Mouse (Mus musculus): ENCODE results near the gene Gm11034.

Gene Gm11034

DNA sequence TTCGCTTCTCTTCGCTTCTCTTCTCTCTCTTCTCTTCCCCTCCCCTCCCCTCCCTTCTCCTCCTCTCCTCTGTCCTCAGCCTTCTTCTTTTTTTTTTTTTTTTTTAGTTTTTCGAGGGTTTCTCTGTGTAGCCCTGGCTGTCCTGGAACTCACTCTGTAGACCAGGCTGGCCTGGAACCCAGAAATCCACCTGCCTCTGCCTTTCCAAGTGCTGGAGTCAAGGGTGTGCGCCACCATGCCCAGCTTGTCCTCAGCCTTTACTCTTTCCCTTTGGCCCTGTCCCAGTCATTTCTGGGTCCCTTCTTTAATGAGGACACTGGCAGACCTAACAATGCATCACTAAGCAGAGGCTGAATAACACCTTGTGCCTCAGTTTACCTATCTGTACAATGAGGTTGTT, at the start of gene Gm11034:
TSS of gene Gm11034 (minus strand) at position 101 of the 400 bp plus-strand sequence.
- no peak for DNase-seq (ENCODE audit: low spot score in 2 of 2)

DNA sequence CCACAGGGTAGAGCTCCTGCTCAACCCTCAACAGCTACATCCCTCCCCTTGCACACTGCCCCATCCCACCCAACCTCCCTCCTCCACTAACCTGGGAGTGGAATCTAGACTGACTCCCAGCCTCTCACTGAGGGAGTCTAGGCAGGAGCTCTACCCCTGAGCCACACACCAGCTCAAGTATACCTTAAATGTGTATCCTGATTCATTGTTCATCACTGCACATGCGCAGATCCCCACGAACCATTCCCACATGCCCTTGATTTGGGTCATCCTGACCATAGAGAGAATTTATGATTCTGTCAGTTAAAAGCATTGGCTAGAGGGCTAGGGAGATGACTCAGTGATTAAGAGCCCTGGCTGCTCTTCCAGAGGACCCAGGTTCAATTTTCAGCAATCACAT, 49.3 kb upstream of the Gm11034 start:
- no peak for DNase-seq (ENCODE audit: low spot score in 2 of 2)

DNA sequence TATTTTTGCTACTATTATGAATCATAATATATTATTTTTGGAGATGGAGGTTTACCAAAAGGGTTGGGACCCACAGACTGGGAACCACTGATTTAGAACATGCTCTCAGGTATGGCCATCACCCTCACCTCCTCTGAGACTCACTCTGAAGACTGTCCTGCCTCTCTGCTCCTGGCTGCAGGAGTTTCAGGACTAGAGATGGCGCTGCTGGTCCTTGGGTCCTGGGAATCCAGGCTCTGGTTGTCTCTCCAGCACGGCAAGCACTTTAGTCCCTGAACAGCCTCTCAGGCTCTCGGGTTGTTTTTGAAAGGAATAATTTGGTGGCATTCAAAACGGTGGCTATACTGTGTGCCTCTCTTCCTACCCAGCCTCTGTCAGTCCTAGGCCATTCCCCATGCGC, 48.4 kb upstream of the Gm11034 start:
- DNase-seq (ENCODE audit: low spot score in 2 of 2) = no peak

DNA sequence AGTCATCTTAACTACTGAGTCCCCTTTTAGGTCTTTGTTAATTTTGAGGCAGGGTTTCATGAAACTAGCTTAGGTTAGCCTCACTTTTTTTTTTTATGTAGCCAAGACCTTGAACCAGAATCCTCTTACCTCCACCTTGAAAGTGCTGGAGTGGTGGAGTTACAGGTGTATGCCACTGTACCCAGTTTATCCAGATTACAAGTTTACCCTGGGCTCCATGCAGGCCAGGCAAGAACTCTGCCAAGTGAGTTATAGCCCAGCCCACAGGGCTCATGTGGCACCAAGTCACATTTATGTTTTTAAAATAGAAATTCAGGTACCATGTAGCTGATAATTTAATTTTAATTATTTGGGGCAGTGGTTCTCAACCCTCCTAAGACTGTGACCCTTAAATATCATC, 48.0 kb upstream of the Gm11034 start:
- no peak for DNase-seq (ENCODE audit: low spot score in 2 of 2)

DNA sequence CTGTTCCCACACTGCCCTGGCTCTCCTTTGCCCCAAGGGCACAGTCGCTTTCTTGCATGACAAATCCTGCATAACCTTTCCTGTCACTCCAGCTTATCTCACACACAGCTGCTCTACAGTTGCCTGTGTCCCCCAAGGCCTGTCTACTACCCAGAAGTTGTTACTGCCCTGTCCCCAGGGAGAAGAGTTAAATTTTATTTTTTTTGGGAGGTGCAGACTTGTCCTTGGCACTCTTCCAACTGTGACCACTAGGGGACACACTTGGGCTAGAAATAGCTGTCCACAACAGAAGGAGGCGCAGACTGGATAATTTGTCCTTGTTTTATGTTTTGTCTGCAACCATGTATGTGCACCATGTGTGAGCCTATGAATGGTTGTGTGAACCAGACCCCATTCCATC, 47.6 kb upstream of the Gm11034 start:
- DNase-seq (ENCODE audit: low spot score in 2 of 2) = no peak

DNA sequence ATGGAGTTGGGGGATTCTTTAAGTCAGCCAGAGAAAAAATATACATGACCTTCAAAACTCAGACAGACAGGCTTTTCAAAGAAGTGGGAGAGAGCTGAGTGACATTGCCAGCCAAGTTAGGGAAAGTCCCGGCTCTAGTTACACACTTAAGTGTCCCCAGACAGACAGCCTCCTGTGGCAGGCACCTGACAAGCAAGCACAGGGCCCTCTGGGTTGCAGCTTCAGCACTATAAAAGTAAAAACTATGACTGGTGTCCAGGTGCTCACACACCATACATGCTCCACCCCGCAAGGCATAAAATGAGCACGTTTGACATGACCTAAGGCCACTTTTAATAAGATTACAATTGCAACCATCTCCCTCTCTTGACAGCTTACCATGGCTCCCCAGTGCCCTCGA, 47.1 kb upstream of the Gm11034 start:
- no peak for DNase-seq (ENCODE audit: low spot score in 2 of 2)

DNA sequence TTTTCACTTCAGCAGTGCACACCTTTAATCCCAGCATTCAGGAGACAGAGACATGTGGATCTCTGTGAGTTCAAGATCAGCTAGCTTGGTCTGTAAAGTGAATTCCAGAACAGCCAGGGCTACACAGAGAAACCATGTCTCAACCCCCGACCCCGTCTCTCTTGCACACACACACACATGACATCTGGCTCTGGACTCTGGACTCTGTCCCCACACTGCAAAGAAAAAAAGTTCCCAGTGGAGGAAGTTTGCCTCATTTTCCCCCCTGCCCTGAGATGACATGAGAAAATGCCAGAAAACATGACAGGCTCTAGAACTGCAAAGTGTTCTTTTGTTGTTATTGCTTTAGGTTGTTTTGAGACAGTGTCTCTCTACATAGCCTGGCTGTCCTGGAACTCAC, 46.4 kb upstream of the Gm11034 start:
- no peak for DNase-seq (ENCODE audit: low spot score in 2 of 2)

DNA sequence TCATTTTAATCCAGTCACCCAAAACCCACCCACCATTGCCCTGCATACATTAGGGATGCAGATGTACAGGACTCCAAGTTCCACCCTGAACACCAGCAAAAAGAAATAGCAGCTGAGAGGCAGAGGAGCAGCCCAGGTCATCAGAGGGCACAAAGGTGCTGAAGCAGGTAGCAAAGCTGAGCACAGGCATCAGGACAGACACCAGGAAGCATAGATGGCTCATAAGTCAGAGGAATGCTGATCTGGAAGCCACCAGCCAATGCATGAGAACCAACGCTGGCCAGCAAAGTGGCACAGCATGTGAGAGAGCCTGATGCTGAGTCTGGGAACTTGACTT, 44.4 kb upstream of the Gm11034 start:
- DNase-seq (ENCODE audit: low spot score in 2 of 2) = no peak

DNA sequence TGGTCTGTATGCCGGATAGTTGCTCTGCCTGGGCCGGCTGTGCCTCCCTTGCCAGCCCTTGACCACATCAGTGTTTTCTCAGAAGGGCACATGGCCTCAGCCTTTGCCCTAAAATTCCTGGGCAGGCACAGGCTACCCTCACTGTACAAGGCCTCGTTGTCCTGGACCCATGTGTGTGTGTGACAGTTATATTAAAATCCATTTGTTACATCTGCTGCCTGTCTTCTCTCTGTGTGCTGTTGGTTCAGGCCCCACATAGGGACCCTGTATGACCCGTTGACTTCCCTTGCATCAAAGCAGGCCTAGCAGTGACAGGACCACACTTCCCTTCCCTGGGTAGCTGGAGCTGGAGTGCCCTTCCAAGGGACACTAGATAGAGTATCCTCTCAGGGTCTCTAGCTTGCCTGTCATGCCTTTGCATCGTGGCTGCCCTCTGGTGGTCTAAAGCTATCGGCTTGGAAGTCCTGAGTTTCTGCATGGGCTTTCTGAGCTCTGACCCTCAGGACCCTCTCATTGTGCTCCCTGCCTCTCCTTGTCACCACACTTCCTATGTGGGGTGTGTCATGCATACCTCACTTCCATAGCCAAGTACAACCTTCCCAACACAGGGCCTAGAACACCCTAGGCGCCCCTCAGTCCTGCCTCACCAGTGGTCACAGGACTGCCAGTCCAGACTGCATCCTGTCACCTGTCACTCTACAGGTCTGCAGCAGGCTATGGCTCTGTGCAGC, 43.9 kb upstream of the Gm11034 start:
- DNase-seq (ENCODE audit: low spot score in 2 of 2) = no peak

DNA sequence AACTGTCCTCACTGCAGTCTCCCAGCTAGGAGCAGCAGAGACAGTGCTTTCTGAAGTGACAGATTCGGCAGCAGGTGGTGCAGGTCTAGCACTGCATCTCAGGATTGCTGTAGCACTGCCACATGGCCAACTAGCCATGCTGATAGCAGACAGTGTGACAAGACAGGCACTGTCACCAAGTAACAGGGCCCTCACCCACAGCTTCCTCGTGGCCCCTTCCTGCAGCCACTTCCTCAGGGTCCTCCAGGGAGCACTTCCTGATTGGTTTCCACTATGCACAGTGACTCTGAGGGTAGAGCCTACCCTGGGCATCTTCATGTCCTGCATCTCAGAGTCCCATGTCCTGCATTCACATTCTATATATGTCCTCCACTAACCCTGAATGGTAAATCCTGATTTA, 31.2 kb upstream of the Gm11034 start:
- DNase-seq (ENCODE audit: low spot score in 2 of 2) = no peak

DNA sequence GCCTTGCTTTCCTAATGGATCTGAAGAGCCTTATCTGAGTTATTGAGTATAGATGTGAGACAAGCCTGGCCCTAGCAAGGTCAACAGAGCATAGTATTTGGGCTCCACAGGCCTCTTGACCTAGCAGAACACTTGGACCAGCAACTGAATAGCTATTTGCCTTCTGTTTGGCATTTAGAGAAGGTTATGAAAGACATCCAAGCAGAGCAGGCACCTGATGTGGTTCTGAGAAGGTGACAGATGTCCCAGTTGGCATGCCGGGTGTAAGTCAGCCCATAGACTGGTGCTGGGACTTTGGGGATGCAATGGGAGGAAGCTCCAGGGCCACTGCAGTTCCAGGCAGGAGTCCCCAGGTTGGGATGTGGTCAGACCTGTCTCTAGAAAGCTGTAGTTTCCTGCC, 28.8 kb upstream of the Gm11034 start:
- no peak for DNase-seq (ENCODE audit: low spot score in 2 of 2)

DNA sequence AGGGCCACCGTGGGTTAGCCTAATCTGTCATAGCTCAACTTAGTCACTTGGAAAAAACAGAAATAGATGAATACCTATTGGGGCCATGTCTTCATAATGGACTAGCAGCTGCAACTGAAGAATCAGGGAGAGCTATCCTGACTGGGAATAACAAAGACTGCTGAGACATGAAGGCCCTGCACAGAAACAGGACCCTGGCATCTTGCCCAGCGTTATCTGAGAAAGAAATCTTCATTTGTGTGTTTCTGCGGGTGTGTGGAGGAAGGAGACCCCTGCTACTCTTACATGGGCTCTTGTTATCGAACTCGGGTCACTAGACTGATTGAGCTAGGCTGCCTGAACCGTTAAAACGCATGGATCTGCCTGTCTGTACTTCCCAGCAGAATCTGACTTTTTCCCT, 27.5 kb upstream of the Gm11034 start:
- DNase-seq (ENCODE audit: low spot score in 2 of 2) = no peak

DNA sequence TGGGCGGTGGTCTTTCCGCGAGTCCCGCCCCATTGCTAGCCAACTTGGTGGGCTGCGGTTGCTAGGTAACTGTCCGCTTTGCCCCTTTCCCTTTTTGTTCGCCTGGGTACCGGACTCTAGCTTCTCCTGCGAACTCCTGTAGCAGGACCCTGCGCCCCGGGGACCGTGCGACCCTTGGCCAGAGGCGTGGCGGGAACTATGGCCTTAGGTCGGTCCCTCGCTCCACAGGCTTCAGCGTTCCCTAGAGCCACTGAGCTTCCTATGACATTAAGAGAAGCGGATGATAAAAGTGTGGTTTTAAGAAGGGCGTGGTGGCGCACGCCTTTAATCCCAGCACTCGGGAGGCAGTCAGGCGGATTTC, 26.9 kb upstream of the Gm11034 start:
- no peak for DNase-seq (ENCODE audit: low spot score in 2 of 2)

DNA sequence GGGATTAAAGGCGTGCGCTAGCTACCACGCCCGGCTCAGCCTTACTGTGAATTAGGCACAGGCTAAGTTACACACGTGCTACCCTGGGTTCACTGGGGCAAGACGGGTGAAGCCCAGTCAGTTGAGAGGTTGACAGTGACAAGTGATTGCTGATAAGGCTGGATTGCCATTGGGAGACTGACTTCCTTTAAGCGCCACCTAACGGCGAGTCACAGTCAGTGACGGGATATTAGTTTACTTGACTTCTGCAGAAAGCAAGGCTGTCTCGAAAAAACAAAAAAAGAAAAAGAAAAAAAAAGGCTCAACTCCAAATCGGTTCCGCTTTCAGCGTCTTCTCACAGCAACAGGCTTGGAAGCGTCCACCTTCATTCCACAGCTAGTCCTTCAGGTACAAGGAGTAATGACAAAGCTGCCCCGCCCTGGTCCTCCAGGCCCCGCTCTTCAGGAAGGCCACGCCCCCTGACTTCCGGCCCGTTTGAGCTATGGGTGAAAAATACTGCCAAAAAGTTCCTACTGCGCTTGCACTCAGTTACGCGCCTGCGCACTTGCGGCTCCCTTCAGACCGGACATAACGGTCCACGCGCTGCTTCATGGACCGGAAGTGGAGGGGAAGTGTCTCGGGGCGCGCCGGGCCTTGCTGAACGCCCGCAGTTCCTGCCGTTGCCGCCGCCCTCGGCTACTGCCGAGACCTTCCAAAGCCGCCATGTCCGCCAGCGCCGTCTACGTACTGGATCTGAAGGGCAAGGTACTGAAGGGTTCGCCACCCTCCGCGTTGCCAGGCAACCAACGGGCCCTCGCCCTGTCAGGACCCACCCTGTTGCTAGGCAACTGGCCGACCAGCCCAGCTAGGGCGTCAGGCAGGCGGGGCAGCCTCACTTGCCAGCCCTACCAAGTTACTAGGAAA, 26.3 kb upstream of the Gm11034 start, which contains the start of gene Ap1m1:
TSS of gene Ap1m1 (plus strand) at position 520 of the 904 bp plus-strand sequence.
- peak; percentile 94 for DNase-seq (ENCODE audit: low spot score in 2 of 2)

DNA sequence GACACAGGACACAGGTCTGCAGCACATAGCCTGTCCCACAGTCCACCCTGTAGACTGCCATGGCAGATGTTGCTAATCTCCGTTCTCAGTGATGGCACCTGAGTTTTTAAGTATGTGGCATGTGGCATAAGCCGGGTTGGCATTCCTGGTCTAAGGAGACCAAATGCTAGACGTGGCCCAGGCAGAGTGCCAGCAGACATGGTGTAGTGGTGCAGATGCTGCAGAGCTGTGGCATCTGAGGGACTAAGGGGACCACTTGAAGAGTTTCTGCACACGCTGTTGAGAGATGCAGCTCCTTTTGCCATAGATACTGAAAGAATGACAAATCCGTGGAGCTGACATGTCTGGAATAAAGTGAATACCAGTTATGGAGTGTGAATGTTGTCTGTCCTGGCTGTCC, 9.2 kb upstream of the Gm11034 start:
- DNase-seq (ENCODE audit: low spot score in 2 of 2) = no peak

DNA sequence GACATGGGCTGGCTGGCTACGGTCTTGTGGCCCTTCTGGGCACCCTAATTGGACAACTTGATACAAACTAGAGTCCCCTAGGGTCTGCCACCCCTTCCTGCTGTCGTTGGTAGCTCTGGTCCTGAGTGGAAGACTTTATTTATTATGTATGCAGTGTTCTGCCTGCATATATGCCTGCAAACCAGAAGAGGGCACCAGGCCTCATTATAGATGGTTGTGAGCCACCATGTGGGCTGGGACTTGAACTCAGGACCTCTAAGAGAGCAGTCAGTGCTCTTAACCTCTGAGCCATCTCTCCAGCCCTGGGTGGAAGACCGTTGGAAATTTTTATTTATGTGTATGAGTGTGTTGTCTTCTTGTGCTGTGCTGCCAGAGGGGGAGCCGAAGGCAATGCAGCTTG, 7.3 kb upstream of the Gm11034 start:
- no peak for DNase-seq (ENCODE audit: low spot score in 2 of 2)

DNA sequence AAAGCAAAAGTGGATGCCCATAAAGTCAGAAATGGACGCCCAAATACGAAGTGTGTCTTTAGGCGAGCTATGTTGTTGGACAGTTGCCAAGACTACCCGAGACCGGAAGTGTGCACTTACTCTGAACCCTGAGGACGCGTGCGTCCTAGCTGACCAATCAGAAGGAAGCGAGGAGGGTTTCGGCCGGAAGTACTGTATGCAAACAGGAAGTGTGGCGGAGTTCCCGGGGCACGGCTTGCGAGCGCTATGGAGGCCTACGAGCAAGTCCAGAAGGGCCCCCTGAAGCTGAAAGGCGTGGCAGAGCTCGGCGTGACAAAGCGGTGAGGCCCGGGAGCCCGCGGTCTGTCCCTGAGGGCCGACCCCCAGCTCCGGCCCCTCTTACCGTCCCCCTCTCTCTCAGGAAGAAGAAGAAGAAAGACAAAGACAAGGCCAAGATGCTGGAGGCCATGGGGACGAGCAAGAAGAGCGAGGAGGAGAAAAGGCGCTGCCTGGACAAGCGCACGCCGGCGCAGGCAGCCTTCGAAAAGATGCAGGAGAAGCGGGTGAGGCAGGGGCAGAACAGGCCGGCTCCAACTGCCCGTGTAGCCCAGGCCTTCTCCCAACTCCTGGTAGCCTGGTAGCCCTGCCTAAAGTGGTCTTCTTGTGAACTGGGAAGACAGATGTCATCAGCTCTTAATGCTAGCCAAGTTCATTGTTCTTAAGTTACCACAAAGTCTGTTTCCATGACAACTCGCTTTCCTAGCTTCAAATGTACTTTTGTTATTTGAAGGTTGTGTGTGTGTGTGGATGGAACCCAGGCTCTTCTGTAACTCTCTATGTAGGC, 6.3 kb upstream of the Gm11034 start, which contains the start of gene Fam32a:
TSS of gene Fam32a (plus strand) at position 190 of the 823 bp plus-strand sequence.
- peak; percentile 66 to 78 for DNase-seq (ENCODE audit: low spot score in 2 of 2)

DNA sequence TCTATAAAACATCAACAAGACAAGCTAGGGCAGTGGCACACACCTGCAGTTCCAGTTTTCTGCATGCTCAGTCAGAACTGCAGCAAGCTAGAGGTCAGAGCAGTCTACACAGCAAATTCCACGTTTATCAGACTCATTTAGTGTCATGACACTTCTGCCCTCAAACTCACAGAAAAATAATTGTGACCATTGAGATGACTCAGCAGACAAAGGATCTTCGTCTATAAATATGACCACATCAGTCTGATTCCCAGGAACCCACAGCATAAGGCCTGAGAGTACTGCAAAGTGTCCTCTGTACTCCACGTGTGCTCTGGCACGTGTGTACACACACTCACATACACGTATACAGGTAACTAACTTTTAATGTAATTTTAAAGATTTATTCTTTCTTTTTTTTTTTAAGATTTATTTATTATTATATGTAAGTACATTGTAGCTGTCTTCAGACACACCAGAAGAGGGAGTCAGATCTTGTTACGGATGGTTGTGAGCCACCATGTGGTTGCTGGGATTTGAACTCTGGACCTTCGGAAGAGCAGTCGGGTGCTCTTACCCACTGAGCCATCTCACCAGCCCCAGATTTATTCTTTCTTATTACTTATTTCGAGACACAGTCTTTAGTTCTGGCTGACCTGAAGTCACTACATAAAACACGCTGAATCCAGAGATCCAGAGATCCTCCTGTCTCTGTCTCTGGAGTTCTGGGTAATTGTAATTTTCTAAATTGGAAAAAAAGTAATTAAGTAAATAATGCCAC, 5.5 kb upstream of the Gm11034 start:
- DNase-seq (ENCODE audit: low spot score in 2 of 2) = no peak

DNA sequence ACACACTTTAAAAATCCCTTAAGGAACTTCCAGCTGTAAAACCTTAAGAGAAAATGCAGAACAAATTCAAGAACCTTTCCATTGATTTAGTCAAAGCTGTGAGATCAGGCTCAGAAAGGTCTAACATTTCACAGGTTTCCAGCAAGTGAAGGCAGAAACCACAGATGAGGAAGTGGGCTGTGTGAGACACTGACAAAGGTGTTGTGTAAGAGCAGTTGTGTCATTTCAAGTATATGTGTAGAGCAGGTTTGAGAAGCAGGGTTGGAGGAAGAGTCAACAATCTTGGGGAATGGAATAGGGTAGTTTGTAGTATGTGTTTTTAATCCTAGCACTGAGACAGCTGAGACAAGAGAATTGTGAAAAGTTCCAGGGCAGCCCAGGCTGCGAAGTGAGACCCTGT, 2.4 kb upstream of the Gm11034 start:
- DNase-seq (ENCODE audit: low spot score in 2 of 2) = no peak

DNA sequence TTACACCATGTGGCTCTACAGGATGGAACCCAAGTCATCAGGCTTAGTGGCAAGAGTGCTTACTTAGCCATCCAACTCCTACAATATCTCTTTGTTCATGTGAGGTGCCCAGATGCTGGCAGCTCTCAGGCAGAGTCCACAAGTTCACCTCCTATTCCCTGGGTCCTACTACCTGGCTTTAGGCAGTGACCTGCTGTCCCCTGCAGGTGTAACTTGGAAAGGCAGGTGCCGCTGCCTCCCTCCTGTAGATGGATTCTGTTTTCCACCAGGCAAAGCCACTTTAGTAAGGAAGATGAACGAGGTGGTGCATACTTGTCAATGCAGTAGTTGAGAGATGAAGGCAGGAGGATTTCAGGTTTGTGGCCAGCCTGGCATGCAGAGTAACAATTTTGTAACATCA, 1.6 kb upstream of the Gm11034 start:
- DNase-seq (ENCODE audit: low spot score in 2 of 2) = no peak

DNA sequence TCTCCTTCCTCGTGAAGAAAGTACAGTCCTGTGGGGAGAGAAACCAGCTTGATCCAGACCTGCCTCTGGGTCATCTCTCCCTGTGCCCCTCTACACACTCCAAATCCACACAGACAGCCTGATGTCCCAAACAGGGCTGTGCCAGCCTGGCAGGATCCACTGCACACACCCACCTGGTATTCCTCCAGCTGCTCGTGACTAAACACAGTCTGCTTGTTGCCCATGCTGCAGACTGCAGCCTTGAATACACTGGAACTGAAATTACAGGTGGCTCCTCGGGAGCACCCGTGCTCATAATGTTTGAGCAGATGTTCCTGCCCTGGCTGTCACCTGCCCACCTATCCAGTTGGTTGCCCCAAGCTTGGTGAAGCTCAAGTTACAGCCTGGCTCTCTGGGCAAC, 685 bp downstream of the Gm11034 start, which contains the start of gene Cib3:
TSS of gene Cib3 (minus strand) at position 87 of the 400 bp plus-strand sequence.
- DNase-seq (ENCODE audit: low spot score in 2 of 2) = no peak
